Mouse (Mus musculus) layer of hippocampus, adult 9-11 months (tissue): ENCODE measurements around the gene Gm11938.
A peak's percentile ranks its signal among the peaks of the same experiment; 100 is the strongest.

ENCODE experiments used
- DNase-seq: peaks from one replicate; pipeline ENCODE4 v3.0.0; 2022

The Gm11938 gene

DNA sequence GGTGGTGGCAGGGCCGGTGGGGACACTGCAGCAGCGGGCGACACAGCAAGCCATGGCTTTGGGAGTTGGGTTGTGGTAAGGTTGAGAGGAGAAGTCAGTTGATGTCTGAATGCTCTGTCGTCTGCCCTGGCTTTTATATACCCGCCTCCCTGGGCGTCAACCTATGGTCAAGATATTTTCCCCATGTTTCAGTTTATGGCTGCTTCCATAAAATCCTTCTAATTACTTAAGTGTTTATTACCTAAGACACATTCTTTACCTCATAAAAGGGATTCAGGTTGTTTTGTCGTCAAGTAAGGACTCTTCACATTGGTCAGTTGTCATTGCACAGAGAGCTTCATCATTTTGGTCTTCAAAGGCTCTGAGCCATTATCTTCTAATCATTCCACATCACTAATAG lies 36.6 kb downstream of the Gm11938 start, which contains the start of gene Krtap3-1:
Gene Krtap3-1, minus strand, starts transcription at position 101 of the 400 bp plus-strand sequence.
- DNase-seq, result no peak

GRCm38 (mm10) chr11:99562580-99562979 lies 40.5 kb downstream of the Gm11938 start:
- no peak for DNase-seq

DNA sequence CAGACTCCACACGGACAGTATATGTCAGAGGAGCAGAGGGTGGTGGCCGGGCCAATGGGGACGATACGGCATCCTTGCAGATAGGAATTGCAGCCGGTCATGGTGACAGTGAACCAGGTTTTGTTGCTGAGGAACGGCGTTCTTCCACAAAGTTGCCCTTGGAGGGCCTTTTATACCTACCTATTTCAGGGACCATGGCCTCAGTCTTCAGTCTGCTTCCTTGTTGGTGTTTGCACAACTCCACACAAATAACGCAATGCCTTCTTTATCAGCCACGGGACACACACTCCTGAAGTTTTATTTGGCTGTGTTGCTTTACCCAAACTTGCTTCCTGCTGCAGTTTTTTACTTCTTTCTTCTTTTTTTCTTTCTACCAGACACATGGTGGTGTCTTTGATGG lies 43.7 kb downstream of the Gm11938 start, which contains the start of gene Gm11939:
Gene Gm11939, minus strand, starts transcription at position 101 of the 400 bp plus-strand sequence.
- DNase-seq, result no peak

DNA sequence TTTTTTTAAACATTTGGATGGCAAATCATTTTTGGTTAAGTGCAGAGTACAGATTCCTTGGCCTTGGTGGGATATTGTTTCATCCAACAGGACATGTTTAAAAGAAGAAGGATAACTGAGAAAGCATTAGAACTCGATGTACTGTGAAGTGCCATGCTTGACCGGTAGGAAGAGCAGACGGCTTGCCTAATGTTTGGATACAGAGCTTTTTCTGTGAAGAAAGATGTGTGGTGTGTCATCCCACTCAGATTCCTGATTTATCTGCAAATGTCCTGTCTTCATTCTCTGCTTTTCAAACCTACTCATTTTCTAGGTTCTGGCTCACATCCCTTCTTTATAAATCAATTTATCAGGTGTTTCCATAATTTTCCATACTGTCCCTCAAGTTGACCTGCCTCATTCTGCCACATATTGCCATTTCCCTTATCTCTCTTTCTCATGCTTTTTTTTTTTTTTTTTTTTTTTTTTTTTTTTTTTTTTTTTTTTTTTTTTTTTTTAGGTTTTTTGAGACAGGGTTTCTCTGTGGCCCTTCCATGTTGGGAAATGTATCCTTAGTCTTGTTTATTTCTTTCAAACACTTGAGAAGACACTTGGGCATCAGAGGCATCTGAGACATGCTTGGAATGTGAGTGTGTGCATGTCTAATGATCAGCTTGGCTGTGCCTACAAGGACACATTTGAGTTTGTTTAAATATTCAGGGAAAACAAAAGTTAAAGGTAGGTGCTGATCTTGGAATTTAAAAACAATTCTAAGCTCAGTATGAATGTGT lies 44.9 kb downstream of the Gm11938 start:
- DNase-seq, result peak; percentile 6

DNA sequence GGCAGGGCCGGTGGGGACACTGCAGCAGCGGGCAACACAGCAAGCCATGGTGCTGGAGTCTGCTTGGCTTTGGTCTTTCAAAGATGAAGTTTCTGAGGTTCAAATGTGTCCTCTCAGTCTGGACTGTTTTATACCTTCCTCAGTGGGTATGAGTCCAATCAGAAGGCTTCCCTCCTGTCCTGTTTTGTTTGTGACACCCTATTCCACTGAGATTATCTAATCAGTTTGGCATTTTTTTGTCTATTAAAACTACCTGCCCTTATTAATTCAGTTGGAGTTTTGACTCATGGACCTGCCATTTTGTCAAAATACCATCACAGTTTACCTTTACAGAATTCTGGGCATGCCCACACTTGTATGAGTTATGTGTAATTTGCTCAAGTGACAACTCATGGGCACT lies 46.4 kb downstream of the Gm11938 start, which contains the start of gene Krtap3-2:
Gene Krtap3-2, minus strand, starts transcription at position 101 of the 400 bp plus-strand sequence.
- DNase-seq, result no peak

DNA sequence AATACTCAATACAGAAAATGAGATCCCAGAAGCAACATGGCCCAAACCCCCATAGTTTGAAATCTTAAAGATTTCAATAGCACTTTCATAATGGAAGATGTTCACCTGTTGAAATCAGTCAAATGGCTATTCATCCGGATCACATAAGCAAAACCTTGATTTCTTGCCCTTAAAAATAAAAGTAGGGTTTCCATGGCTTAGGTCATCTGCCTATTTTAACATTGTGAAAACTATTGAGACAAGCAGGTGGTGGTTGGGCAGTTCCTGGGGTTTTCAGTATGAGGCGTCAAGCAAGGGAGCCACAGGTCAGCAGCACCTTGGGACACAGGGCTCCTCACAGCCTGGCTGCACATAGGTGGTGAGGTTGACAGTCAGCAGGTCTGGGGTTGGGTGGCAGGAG lies 46.9 kb downstream of the Gm11938 start:
- DNase-seq, result no peak
